Mouse (Mus musculus) CH12.LX (cell line): ENCODE data around the gene Gpank1. TPM values are rescaled to one million over a fixed set of nuclear protein-coding genes. Genes with fewer than 3 reads are reported as not detected.
A peak's percentile ranks its signal among the peaks of the same experiment; 100 is the strongest.

Experiments used
- DNase-seq: peaks from one replicate; pipeline ENCODE4 v3.0.0-alpha.2; 2013; ENCODE audit errors: extremely low read depth
- H3K27ac ChIP-seq: 2 replicates; pipeline ENCODE4 v1.5.1; 2012; ENCODE audit warnings: low read depth, mild to moderate bottlenecking, control low read depth, moderate library complexity; ENCODE audit not compliant: insufficient read depth
- H3K27me3 ChIP-seq: replicated peaks from 2 replicates; pipeline ENCODE3; 2012; ENCODE audit warnings: inconsistent platforms
- H3K36me3 ChIP-seq, 2 experiments: replicated peaks in 1 of 2; 2 replicates each; pipeline versions ENCODE3 to v1.6.1; 2012; ENCODE audit warnings: inconsistent platforms in 1 of 2, low read length in 1 of 2, mild to moderate bottlenecking in 1 of 2, mixed read lengths in 1 of 2, moderate library complexity in 1 of 2; ENCODE audit not compliant: control insufficient read depth in 1 of 2, insufficient read depth in 1 of 2
- H3K4me1 ChIP-seq, 2 experiments: 2 replicates each; pipeline ENCODE4 v1.6.1; 2012; ENCODE audit warnings: inconsistent platforms in 1 of 2, moderate library complexity in 1 of 2; ENCODE audit not compliant: insufficient read depth in 2 of 2, control insufficient read depth in 1 of 2
- H3K4me2 ChIP-seq: 2 replicates; pipeline ENCODE4 v1.6.1; 2012; ENCODE audit warnings: low read depth, mild to moderate bottlenecking, control low read depth; ENCODE audit not compliant: poor library complexity, insufficient read depth, severe bottlenecking
- H3K4me3 ChIP-seq, 3 experiments: fragments of 150-350 bp in 1 of 3; sonication (generic) in 1 of 3; replicated peaks in 1 of 3; 2 replicates each; pipeline versions ENCODE3 to v1.5.1; 2011 to 2012; ENCODE audit warnings: low read depth in 2 of 3, low read length in 2 of 3, mild to moderate bottlenecking in 2 of 3, moderate library complexity in 2 of 3, control low read depth in 1 of 3, improper control_type of control experiment in 1 of 3, inconsistent platforms in 1 of 3, mixed read lengths in 1 of 3; ENCODE audit not compliant: poor library complexity in 1 of 3
- H3K79me2 ChIP-seq: replicated peaks from 2 replicates; pipeline ENCODE4 v1.6.1; 2012; ENCODE audit warnings: mild to moderate bottlenecking, moderate library complexity; ENCODE audit not compliant: control insufficient read depth, poor library complexity, insufficient read depth, severe bottlenecking; ENCODE audit errors: extremely low read depth
- H3K9ac ChIP-seq: 2 replicates; pipeline ENCODE4 v1.6.1; 2012; ENCODE audit warnings: low read depth, mild to moderate bottlenecking, control low read depth, moderate library complexity; ENCODE audit not compliant: insufficient read depth
- H3K9me3 ChIP-seq: replicated peaks from 2 replicates; pipeline ENCODE3; 2012; ENCODE audit warnings: low read length, inconsistent platforms, mixed read lengths
- CHD1 ChIP-seq: IDR thresholded peaks from 2 replicates; pipeline ENCODE4 v1.6.1; 2012; ENCODE audit warnings: low read depth, low read length, improper control_type of control experiment, inconsistent platforms
- ELF1 ChIP-seq: IDR thresholded peaks from 2 replicates; pipeline ENCODE4 v1.6.1; 2014; ENCODE audit warnings: low read depth, mild to moderate bottlenecking, inconsistent platforms, low read length, improper control_type of control experiment
- EP300 ChIP-seq: IDR thresholded peaks from 2 replicates; pipeline ENCODE4 v1.6.1; 2011; ENCODE audit warnings: low read length, improper control_type of control experiment
- ETS1 ChIP-seq: conservative IDR thresholded peaks from 2 replicates; pipeline ENCODE4 v1.6.1; 2012; ENCODE audit warnings: low read depth, mild to moderate bottlenecking, inconsistent platforms, low read length, improper control_type of control experiment, moderate library complexity
- GABPA ChIP-seq: IDR thresholded peaks from 2 replicates; pipeline ENCODE4 v1.6.1; 2012; ENCODE audit warnings: low read depth, low read length, improper control_type of control experiment, inconsistent platforms; ENCODE audit not compliant: insufficient replicate concordance
- HCFC1 ChIP-seq: IDR thresholded peaks from 2 replicates; pipeline ENCODE4 v1.6.1; 2012; ENCODE audit warnings: low read depth, mild to moderate bottlenecking, inconsistent platforms, low read length, improper control_type of control experiment
- IRF4 ChIP-seq: IDR thresholded peaks from 2 replicates; pipeline ENCODE4 v1.6.1; 2014; ENCODE audit warnings: low read depth, mild to moderate bottlenecking, inconsistent platforms, low read length, improper control_type of control experiment
- JUN ChIP-seq: IDR thresholded peaks from 2 replicates; pipeline ENCODE4 v1.6.1; 2011; ENCODE audit warnings: low read depth, mild to moderate bottlenecking, low read length, improper control_type of control experiment, moderate library complexity; ENCODE audit not compliant: insufficient read depth
- KAT2A ChIP-seq: IDR thresholded peaks from 2 replicates; pipeline ENCODE4 v1.6.1; 2012; ENCODE audit warnings: low read length, improper control_type of control experiment, inconsistent platforms; ENCODE audit not compliant: insufficient replicate concordance
- MEF2A ChIP-seq: IDR thresholded peaks from 2 replicates; pipeline ENCODE4 v1.6.1; 2014; ENCODE audit warnings: low read depth, mild to moderate bottlenecking, inconsistent platforms, low read length, improper control_type of control experiment, borderline replicate concordance
- MXI1 ChIP-seq: IDR thresholded peaks from 2 replicates; pipeline ENCODE4 v1.6.1; 2011; ENCODE audit warnings: mild to moderate bottlenecking, low read depth, low read length, improper control_type of control experiment
- NELFE ChIP-seq: IDR thresholded peaks from 2 replicates; pipeline ENCODE4 v1.6.1; 2011; ENCODE audit warnings: low read depth, low read length, improper control_type of control experiment
- NRF1 ChIP-seq: IDR thresholded peaks from 2 replicates; pipeline ENCODE4 v1.6.1; 2014; ENCODE audit warnings: low read depth, mild to moderate bottlenecking, inconsistent platforms, low read length, improper control_type of control experiment, moderate library complexity
- PAX5 ChIP-seq: IDR thresholded peaks from 2 replicates; pipeline ENCODE4 v1.6.1; 2012; ENCODE audit warnings: low read length, inconsistent platforms, mixed read lengths
- POLR2A ChIP-seq: IDR thresholded peaks from 2 replicates; pipeline ENCODE4 v1.6.1; 2011; ENCODE audit warnings: low read depth, mild to moderate bottlenecking, improper control_type of control experiment, low read length
- RAD21 ChIP-seq: IDR thresholded peaks from 2 replicates; pipeline ENCODE4 v1.6.1; 2011; ENCODE audit warnings: low read depth, mild to moderate bottlenecking, low read length, improper control_type of control experiment, moderate library complexity
- RCOR1 ChIP-seq: conservative IDR thresholded peaks from 2 replicates; pipeline ENCODE4 v1.6.1; 2012; ENCODE audit warnings: low read depth, mild to moderate bottlenecking, inconsistent platforms, low read length, improper control_type of control experiment
- SIN3A ChIP-seq: IDR thresholded peaks from 2 replicates; pipeline ENCODE4 v1.6.1; 2012; ENCODE audit warnings: low read length, improper control_type of control experiment, inconsistent platforms
- TBP ChIP-seq: conservative IDR thresholded peaks from 2 replicates; pipeline ENCODE4 v1.6.1; 2011; ENCODE audit warnings: low read depth, low read length, improper control_type of control experiment
- USF1 ChIP-seq: IDR thresholded peaks from 2 replicates; pipeline ENCODE4 v1.6.1; 2014; ENCODE audit warnings: low read depth, mild to moderate bottlenecking, inconsistent platforms, low read length, improper control_type of control experiment
- dilution Hi-C: fragments of 300-500 bp; cut with MboI; formaldehyde crosslinking; loops from 2 replicates; pipeline ENCODE4 v1.14.3; 2020; ENCODE audit warnings: low sequenced_read_pairs; ENCODE audit not compliant: extremely low pct_unique_long_range_greater_than_20kb, extremely low pct_ligation_motif_present
- in situ Hi-C: fragments of 300-500 bp; cut with MboI; formaldehyde crosslinking; loops from 3 replicates; pipeline ENCODE4 v1.14.3; 2019; ENCODE audit warnings: low sequenced_read_pairs, low pct_ligation_motif_present, low pct_unique_long_range_greater_than_20kb, mixed read lengths
- polyA plus RNA-seq: library from polyadenylated mRNA; unstranded; fragments of >175 nt; gene quantifications from 2 replicates; pipeline ENCODE4 v1.2.1, GENCODE M21; 2012; ENCODE audit warnings: low read depth; ENCODE audit not compliant: insufficient read length
- total RNA-seq, 2 experiments: library from RNA; depleted of rRNA; stranded (reverse); fragments of 300-350 nt in 1 of 2; fragments of >200 nt in 1 of 2; gene quantifications; 2 replicates each; pipeline ENCODE4 v1.2.3; 2012 to 2014

Gpank1 gene
- total and polyA plus RNA-seq, 3 experiments, result 32.6 to 43.0 (median 33.6) TPM

GRCm38 (mm10) chr17:35079778-35080177, 41.5 kb upstream of the Gpank1 start:
- no peak for TF ChIP-seq ETS1
- H3K4me3 ChIP-seq, result no peak overlapping the region
- H3K27ac ChIP-seq, result no peak overlapping the region
- dilution Hi-C loops, result no loop called here
- no peaks in the 10 kb centered on the region for H3K9me3 ChIP-seq
- peaks cover 17 to 22% of the 10 kb centered on the region in 2 experiments for H3K4me1 ChIP-seq
- no peak overlapping the region for H3K4me2 ChIP-seq
- no peak overlapping the region for H3K9ac ChIP-seq
- no peaks in the 10 kb centered on the region for H3K27me3 ChIP-seq
- no peak for DNase-seq
- H3K79me2 ChIP-seq, result no peaks in the 10 kb centered on the region
- H3K36me3 ChIP-seq, result no peaks in the 10 kb centered on the region
- in situ Hi-C loops, result no loop called here

- H3K4me1 ChIP-seq, result peaks cover 17 to 22% of the 10 kb centered on the region in 2 experiments
- no peak for DNase-seq
- no peaks in the 10 kb centered on the region for H3K36me3 ChIP-seq
- no peaks in the 10 kb centered on the region for H3K9me3 ChIP-seq
- H3K27ac ChIP-seq, result no peak overlapping the region
- H3K4me2 ChIP-seq, result no peak overlapping the region
- TF ChIP-seq POLR2A, result no peak
- TF ChIP-seq TBP, result no peak
- in situ Hi-C loops (no loop called here), dilution Hi-C loops (no loop called here)
- no peaks in the 10 kb centered on the region for H3K27me3 ChIP-seq
- no peak overlapping the region for H3K9ac ChIP-seq
- no peaks in the 10 kb centered on the region for H3K79me2 ChIP-seq
- no peak overlapping the region for H3K4me3 ChIP-seq
Measured at GRCm38 (mm10) chr17:35080248-35080647, 41.0 kb upstream of the Gpank1 start.

- Histone ChIP-seq H3K9me3 (no peaks in the 10 kb centered on the region), H3K79me2 (no peaks in the 10 kb centered on the region), H3K4me1 (peaks cover 17 to 22% of the 10 kb centered on the region in 2 experiments), H3K27ac (no peak overlapping the region), H3K4me2 (no peak overlapping the region), H3K4me3 (no peak overlapping the region), H3K27me3 (peaks cover 3% of the 10 kb centered on the region)
- DNase-seq, result peak; percentile 14
- in situ Hi-C loops (no loop called here), dilution Hi-C loops (no loop called here)
- TF ChIP-seq TBP (no peak), MEF2A (no peak), GABPA (no peak), HCFC1 (no peak), NRF1 (no peak), ELF1 (no peak), USF1 (no peak), MXI1 (no peak), SIN3A (no peak), RAD21 (no peak), ETS1 (no peak), KAT2A (no peak), RCOR1 (no peak), PAX5 (no peak), CHD1 (no peak), IRF4 (no peak), NELFE (no peak), JUN (no peak), EP300 (no peak)
- TF ChIP-seq, all 38 proteins: peak for 0
- Histone ChIP-seq H3K36me3 (no peaks in the 10 kb centered on the region), H3K9ac (no peak overlapping the region)
Measured at GRCm38 (mm10) chr17:35080710-35081109, 40.5 kb upstream of the Gpank1 start.
